In the genomic region with DNA sequence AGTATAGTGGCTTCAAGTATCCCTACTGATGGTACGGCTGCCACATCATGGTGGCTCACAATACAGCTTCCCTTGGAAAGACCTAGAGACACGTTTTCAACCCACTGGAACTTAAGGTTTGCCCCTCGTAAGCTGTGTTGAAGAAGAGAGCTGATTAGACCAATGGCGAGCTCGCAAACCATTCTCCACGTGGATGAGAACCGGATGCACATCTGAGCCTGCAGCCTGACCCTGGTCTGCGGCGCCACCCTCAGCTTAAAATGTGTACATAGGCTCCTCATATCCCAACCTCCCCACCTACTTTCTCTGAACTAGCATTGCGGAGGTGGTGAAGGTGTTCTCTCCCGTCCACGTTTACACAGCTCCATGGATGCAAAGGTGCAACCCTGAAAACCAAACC, we compare ENCODE assay signal across 23 mouse cellular contexts. TPM values are rescaled to one million over a fixed set of nuclear protein-coding genes. Genes with fewer than 3 reads are reported as not detected.
DNase-seq lines count a peak whose midpoint lies in the region; ATAC-seq and TF ChIP-seq lines count a peak whose summit lies in the region.
"Had no signal": no experiment of that assay in that cellular context is flagged by ENCODE, and none has a peak within 500 bp of the region (broad histone marks: within the 10 kb centered on the region; RNA-seq: fewer than 3 reads in every experiment).

No protein-coding gene starts in this region.

- no peaks in the 10 kb centered on the region for H3K79me2 ChIP-seq in CH12.LX (replicated peaks; ENCODE audit: control insufficient read depth, extremely low read depth, insufficient read depth, poor library complexity, severe bottlenecking)

- peak; percentile 25; the same call in 1 of the 2 replicates for TF ChIP-seq CTCF in cerebellum, adult 2 months (IDR thresholded peaks at IDR 0.05; ENCODE audit: borderline replicate concordance, insufficient read depth, low read depth, low read length)
- TF ChIP-seq CTCF in liver, embryonic 14.5 days (IDR thresholded peaks at IDR 0.05; ENCODE audit: low read depth): 0 out of 2 replicates have a peak, but pooled peaks have one; percentile 13
- TF ChIP-seq CTCF in CH12.LX (conservative IDR thresholded peaks at IDR 0.05 in 1 of 2, IDR thresholded peaks at IDR 0.05 in 1 of 2; ENCODE audit: low read depth in 2 of 2, low read length in 2 of 2): peak in 1 of 2 experiments; percentile 6; a peak in 1 of 4 replicates

- in situ Hi-C loops in CH12.LX (cut with MboI; ENCODE audit: low pct_ligation_motif_present, low pct_unique_long_range_greater_than_20kb, low sequenced_read_pairs): no loop called here

- TF ChIP-seq POLR2A in cerebellum, adult 2 months (IDR thresholded peaks at IDR 0.05; ENCODE audit: borderline replicate concordance, insufficient read depth, low read length): no peak
- TF ChIP-seq POLR2A in CH12.LX (IDR thresholded peaks at IDR 0.05; ENCODE audit: low read depth, low read length): no peak

- dilution Hi-C loops in CH12.LX (cut with MboI; ENCODE audit: extremely low pct_ligation_motif_present, extremely low pct_unique_long_range_greater_than_20kb, low sequenced_read_pairs): no loop called here

- H3K27ac ChIP-seq in cerebellum, adult 2 months (ENCODE audit: insufficient read depth, low read length): no peak overlapping the region
- no peak overlapping the region for H3K27ac ChIP-seq in liver, embryonic 14.5 days
- H3K27ac ChIP-seq in liver, embryonic 11.5 days (ENCODE audit: low read depth, low read length): no peak overlapping the region
- no peak overlapping the region for H3K27ac ChIP-seq in CH12.LX (ENCODE audit: insufficient read depth, low read depth)
- H3K27ac ChIP-seq: embryonic facial prominence, embryonic 15.5 days; forebrain, embryonic 10.5 days; heart, adult 2 months; hindbrain, embryonic 10.5 days; hindbrain, embryonic 14.5 days had no signal

- no peak overlapping the region for H3K4me2 ChIP-seq in liver, embryonic 14.5 days (ENCODE audit: low read depth)
- no peak overlapping the region for H3K4me2 ChIP-seq in liver, embryonic 11.5 days
- no peak overlapping the region for H3K4me2 ChIP-seq in CH12.LX (ENCODE audit: insufficient read depth, low read depth, poor library complexity, severe bottlenecking)
- H3K4me2 ChIP-seq: embryonic facial prominence, embryonic 15.5 days; heart, embryonic 12.5 days; hindbrain, embryonic 14.5 days had no signal

- no peak for TF ChIP-seq EP300 in liver, embryonic 14.5 days (IDR thresholded peaks at IDR 0.05; ENCODE audit: low read depth)
- no peak for TF ChIP-seq EP300 in CH12.LX (IDR thresholded peaks at IDR 0.05; ENCODE audit: low read length)

- H3K4me3 ChIP-seq in cerebellum, adult 2 months (replicated peaks; ENCODE audit: insufficient read depth, low read depth, low read length): no peak overlapping the region
- no peak overlapping the region for H3K4me3 ChIP-seq in liver, embryonic 14.5 days (ENCODE audit: insufficient read depth in 1 of 2, low read depth in 2 of 2, low read length in 2 of 2)
- H3K4me3 ChIP-seq in liver, embryonic 11.5 days (ENCODE audit: low read depth, low read length): no peak overlapping the region
- no peak overlapping the region for H3K4me3 ChIP-seq in CH12.LX (replicated peaks in 1 of 3; ENCODE audit: low read depth in 2 of 3, low read length in 2 of 3, poor library complexity in 1 of 3)
- H3K4me3 ChIP-seq: embryonic facial prominence, embryonic 15.5 days; erythroblast, embryonic 14.5 days; forebrain, embryonic 10.5 days; heart, adult 2 months; heart, embryonic 12.5 days; hindbrain, embryonic 10.5 days had no signal

- H3K9me3 ChIP-seq in liver, embryonic 14.5 days (ENCODE audit: control insufficient read depth, low read length): no peaks in the 10 kb centered on the region
- H3K9me3 ChIP-seq in liver, embryonic 11.5 days (ENCODE audit: control insufficient read depth, low read length): no peaks in the 10 kb centered on the region
- no peaks in the 10 kb centered on the region for H3K9me3 ChIP-seq in CH12.LX (replicated peaks; ENCODE audit: low read length)
- H3K9me3 ChIP-seq: embryonic facial prominence, embryonic 15.5 days; forebrain, embryonic 10.5 days; heart, embryonic 12.5 days; hindbrain, embryonic 10.5 days had no signal

- WGBS in cerebellum, adult 2 months: 92% methylated on average over 12 of the region's 12 CpGs
- 77% methylated on average over 12 of the region's 12 CpGs for WGBS in liver, embryonic 14.5 days (ENCODE audit: insufficient replicate concordance)
- WGBS in liver, embryonic 11.5 days: 80% methylated on average over 12 of the region's 12 CpGs

- no peak for ATAC-seq in liver, embryonic 14.5 days (ENCODE audit: insufficient read depth)
- no peak for ATAC-seq in liver, embryonic 11.5 days (replicated peaks; ENCODE audit: low FRiP score)
- ATAC-seq: activated CD4-positive, CD25-positive, alpha-beta regulatory T cell, adult 4 months; CD4-positive, CD25-positive, alpha-beta regulatory T cell, adult 4 months; forebrain, embryonic 14.5 days had no signal

- no peaks in the 10 kb centered on the region for H3K27me3 ChIP-seq in cerebellum, adult 2 months (ENCODE audit: control insufficient read depth, insufficient read depth, low read length)
- no peaks in the 10 kb centered on the region for H3K27me3 ChIP-seq in liver, embryonic 14.5 days (ENCODE audit: control insufficient read depth, insufficient read depth, low read length)
- H3K27me3 ChIP-seq in liver, embryonic 11.5 days (replicated peaks; ENCODE audit: control insufficient read depth, insufficient read depth, low read length): no peaks in the 10 kb centered on the region
- no peaks in the 10 kb centered on the region for H3K27me3 ChIP-seq in CH12.LX (replicated peaks)
- H3K27me3 ChIP-seq: embryonic facial prominence, embryonic 15.5 days; heart, embryonic 12.5 days had no signal

- H3K36me3 ChIP-seq in liver, embryonic 14.5 days (replicated peaks; ENCODE audit: control insufficient read depth, insufficient read depth, low read depth): no peaks in the 10 kb centered on the region
- no peaks in the 10 kb centered on the region for H3K36me3 ChIP-seq in liver, embryonic 11.5 days (ENCODE audit: control insufficient read depth, insufficient read depth, low read length)
- H3K36me3 ChIP-seq in CH12.LX (replicated peaks in 1 of 2; ENCODE audit: control insufficient read depth in 1 of 2, insufficient read depth in 1 of 2, low read length in 1 of 2): peaks cover 0 to 2% of the 10 kb centered on the region in 2 experiments
- H3K36me3 ChIP-seq: embryonic facial prominence, embryonic 15.5 days; forebrain, embryonic 10.5 days; heart, embryonic 12.5 days; hindbrain, embryonic 10.5 days had no signal

- no peak for DNase-seq in cerebellum, adult 2 months
- DNase-seq in cerebellum, adult 18-20 months: no peak
- no peak for DNase-seq in liver, embryonic 14.5 days (ENCODE audit: low read depth in 3 of 3, low spot score in 3 of 3)
- DNase-seq in liver, embryonic 11.5 days (ENCODE audit: low spot score): no peak
- no peak for DNase-seq in CH12.LX (ENCODE audit: extremely low read depth)
- peak; percentile 57 for DNase-seq in R1 (ENCODE audit: low read depth, low spot score)
- DNase-seq in urinary bladder, postnatal 4 days (ENCODE audit: low spot score in 2 of 2): no peak
- DNase-seq: adrenal gland, adult 2 months; adrenal gland, postnatal 25 days; B cell, adult 2 months; cerebellum, adult 8-10 months; embryo, embryonic 11 days; gastrocnemius, postnatal 10 days; heart, adult 2 months had no signal

- peaks cover 6% of the 10 kb centered on the region for H3K4me1 ChIP-seq in cerebellum, adult 2 months (ENCODE audit: control insufficient read depth, insufficient read depth, low read length)
- H3K4me1 ChIP-seq in liver, embryonic 14.5 days (replicated peaks; ENCODE audit: control insufficient read depth in 2 of 2, insufficient read depth in 2 of 2, low read length in 1 of 2): peaks cover 0 to 4% of the 10 kb centered on the region in 2 experiments; a peak in 2 of 4 replicates
- H3K4me1 ChIP-seq in liver, embryonic 11.5 days (replicated peaks; ENCODE audit: control insufficient read depth, insufficient read depth, low read length): peaks cover 3% of the 10 kb centered on the region; the same call in 1 of the 2 replicates
- peaks cover 7 to 16% of the 10 kb centered on the region in 2 experiments for H3K4me1 ChIP-seq in CH12.LX (ENCODE audit: control insufficient read depth in 1 of 2, insufficient read depth in 2 of 2)
- H3K4me1 ChIP-seq: embryonic facial prominence, embryonic 15.5 days; forebrain, embryonic 10.5 days; heart, embryonic 12.5 days; hindbrain, embryonic 10.5 days had no signal

- peak; percentile 2; the same call in 1 of the 2 replicates for TF ChIP-seq RAD21 in CH12.LX (IDR thresholded peaks at IDR 0.05; ENCODE audit: low read depth, low read length)

- no peak overlapping the region for H3K9ac ChIP-seq in liver, embryonic 14.5 days (replicated peaks)
- no peak overlapping the region for H3K9ac ChIP-seq in liver, embryonic 11.5 days (ENCODE audit: low read depth, low read length)
- no peak overlapping the region for H3K9ac ChIP-seq in CH12.LX (ENCODE audit: insufficient read depth, low read depth)
- H3K9ac ChIP-seq: embryonic facial prominence, embryonic 15.5 days; heart, embryonic 12.5 days; hindbrain, embryonic 14.5 days had no signal

TF ChIP-seq in CH12.LX, 34 proteins besides CTCF, POLR2A, EP300 and RAD21 (continues in another document):
- TF ChIP-seq NRF1 (IDR thresholded peaks at IDR 0.05; ENCODE audit: low read depth, low read length) (no peak), NELFE (IDR thresholded peaks at IDR 0.05; ENCODE audit: low read depth, low read length) (no peak), E2F4 (IDR thresholded peaks at IDR 0.05; ENCODE audit: insufficient replicate concordance, low read depth, low read length) (no peak), MAZ (IDR thresholded peaks at IDR 0.05; ENCODE audit: low read depth, low read length) (no peak), CHD1 (IDR thresholded peaks at IDR 0.05; ENCODE audit: low read depth, low read length) (no peak), IRF4 (IDR thresholded peaks at IDR 0.05; ENCODE audit: low read depth, low read length) (no peak)

RNA-seq across cellular contexts. Expression of a gene that starts 26.1 kb away (rescaled TPM):
- polyA plus RNA-seq in cerebellum, adult 2 months (2012; rRNA removed): 42.0 and 48.3 TPM in 2 replicates
- 10.3 and 12.2 TPM in 2 replicates for polyA plus RNA-seq in liver, embryonic 14.5 days (2012; rRNA removed)
- 19.9 and 20.7 TPM in 2 replicates for polyA plus RNA-seq in liver, embryonic 14.5 days (2014; fragmentation: Nextera tagmentation; extraction: Ambion mirVana)
- polyA plus RNA-seq in liver, embryonic 11.5 days (2014; fragmentation: Nextera tagmentation; extraction: Ambion mirVana): 27.1 and 30.2 TPM in 2 replicates
- total RNA-seq in CH12.LX (2012; rRNA removed): 8.2 and 11.0 TPM in 2 replicates
- total RNA-seq in CH12.LX (2014; rRNA removed): 7.9 and 9.1 TPM in 2 replicates
- polyA plus RNA-seq in CH12.LX (2012; ENCODE audit: insufficient read length, low read depth): 15.0 and 16.7 TPM in 2 replicates

RNA-seq across cellular contexts. Expression of a gene that starts 37.6 kb away (rescaled TPM):
- polyA plus RNA-seq in cerebellum, adult 2 months (2012; rRNA removed): 13.5 and 16.8 TPM in 2 replicates
- 0.83 and 1.7 TPM in 2 replicates for polyA plus RNA-seq in liver, embryonic 14.5 days (2012; rRNA removed)
- polyA plus RNA-seq in liver, embryonic 14.5 days (2014; fragmentation: Nextera tagmentation; extraction: Ambion mirVana): 0.83 and 0.99 TPM in 2 replicates
- polyA plus RNA-seq in liver, embryonic 11.5 days (2014; fragmentation: Nextera tagmentation; extraction: Ambion mirVana): 0.47 and 1.3 TPM in 2 replicates
- total RNA-seq in CH12.LX (2012; rRNA removed) (0.59 and 0.76 TPM in 2 replicates), CH12.LX (2014; rRNA removed) (1.4 and 1.5 TPM in 2 replicates)
- 1.5 and 1.8 TPM in 2 replicates for polyA plus RNA-seq in CH12.LX (2012; ENCODE audit: insufficient read length, low read depth)
- polyA plus RNA-seq: erythroblast, embryonic 14.5 days had no signal
